Mouse (Mus musculus): ENCODE data around the gene Mrtfb. TPM values are rescaled to one million over a fixed set of nuclear protein-coding genes. Genes with fewer than 3 reads are reported as not detected.

The Mrtfb gene
- polyA plus RNA-seq, 1 experiment from 2014 or later = 26.2 TPM

- Histone ChIP-seq H3K4me2 (ENCODE audit: low read depth, low read length) (no peak overlapping the region), H3K27me3 (ENCODE audit: control insufficient read depth, insufficient read depth, low read length) (no peaks in the 10 kb centered on the region), H3K9ac (replicated peaks; ENCODE audit: low read length) (no peak overlapping the region), H3K9me3 (replicated peaks; ENCODE audit: control insufficient read depth, low read length) (no peaks in the 10 kb centered on the region), H3K36me3 (replicated peaks; ENCODE audit: control insufficient read depth, insufficient read depth, low read depth, low read length) (no peaks in the 10 kb centered on the region), H3K27ac (replicated peaks; ENCODE audit: low read depth, low read length) (no peak overlapping the region), H3K4me1 (ENCODE audit: control insufficient read depth, insufficient read depth, low read length) (no peaks in the 10 kb centered on the region), H3K4me3 (ENCODE audit: low read depth, low read length) (no peak overlapping the region)
- no peak for ATAC-seq (replicated peaks; ENCODE audit: insufficient number of reproducible peaks, low FRiP score, low TSS enrichment, low read depth)
- no peak for DNase-seq (ENCODE audit: low spot score)
- 86% methylated on average over 10 of the region's 10 CpGs for WGBS
These were observed 170.7 kb downstream of the Mrtfb start for GRCm38 (mm10) chr16:13426831-13427589.

- Histone ChIP-seq H3K4me2 (ENCODE audit: low read depth, low read length) (no peak overlapping the region), H3K4me3 (ENCODE audit: low read depth, low read length) (no peak overlapping the region), H3K36me3 (replicated peaks; ENCODE audit: control insufficient read depth, insufficient read depth, low read depth, low read length) (no peaks in the 10 kb centered on the region), H3K27me3 (ENCODE audit: control insufficient read depth, insufficient read depth, low read length) (no peaks in the 10 kb centered on the region), H3K9me3 (replicated peaks; ENCODE audit: control insufficient read depth, low read length) (no peaks in the 10 kb centered on the region), H3K27ac (replicated peaks; ENCODE audit: low read depth, low read length) (no peak overlapping the region), H3K9ac (replicated peaks; ENCODE audit: low read length) (no peak overlapping the region), H3K4me1 (ENCODE audit: control insufficient read depth, insufficient read depth, low read length) (no peaks in the 10 kb centered on the region)
- DNase-seq (ENCODE audit: low spot score) (no peak), ATAC-seq (replicated peaks; ENCODE audit: insufficient number of reproducible peaks, low FRiP score, low TSS enrichment, low read depth) (no peak)
- 88% methylated on average over 5 of the region's 5 CpGs for WGBS
These were observed 171.8 kb downstream of the Mrtfb start for GRCm38 (mm10) chr16:13428077-13428476.

GRCm38 (mm10) chr16:13428806-13429205 lies 172.5 kb downstream of the Mrtfb start:
- no peaks in the 10 kb centered on the region for H3K9me3 ChIP-seq (replicated peaks; ENCODE audit: control insufficient read depth, low read length)
- DNase-seq (ENCODE audit: low spot score) (no peak), ATAC-seq (replicated peaks; ENCODE audit: insufficient number of reproducible peaks, low FRiP score, low TSS enrichment, low read depth) (no peak)
- no peaks in the 10 kb centered on the region for H3K27me3 ChIP-seq (ENCODE audit: control insufficient read depth, insufficient read depth, low read length)
- H3K9ac ChIP-seq (replicated peaks; ENCODE audit: low read length) = no peak overlapping the region
- H3K36me3 ChIP-seq (replicated peaks; ENCODE audit: control insufficient read depth, insufficient read depth, low read depth, low read length) = no peaks in the 10 kb centered on the region
- H3K4me1 ChIP-seq (ENCODE audit: control insufficient read depth, insufficient read depth, low read length) = no peaks in the 10 kb centered on the region
- H3K4me2 ChIP-seq (ENCODE audit: low read depth, low read length) = no peak overlapping the region
- H3K27ac ChIP-seq (replicated peaks; ENCODE audit: low read depth, low read length) = no peak overlapping the region
- no peak overlapping the region for H3K4me3 ChIP-seq (ENCODE audit: low read depth, low read length)
- WGBS = 86% methylated on average over 1 of the region's 1 CpGs

GRCm38 (mm10) chr16:13429921-13430606 lies 173.8 kb downstream of the Mrtfb start:
- H3K27me3 ChIP-seq (ENCODE audit: control insufficient read depth, insufficient read depth, low read length) = no peaks in the 10 kb centered on the region
- no peak overlapping the region for H3K4me2 ChIP-seq (ENCODE audit: low read depth, low read length)
- no peaks in the 10 kb centered on the region for H3K36me3 ChIP-seq (replicated peaks; ENCODE audit: control insufficient read depth, insufficient read depth, low read depth, low read length)
- 85% methylated on average over 7 of the region's 7 CpGs for WGBS
- H3K27ac ChIP-seq (replicated peaks; ENCODE audit: low read depth, low read length) = no peak overlapping the region
- DNase-seq (ENCODE audit: low spot score) = no peak
- no peak for ATAC-seq (replicated peaks; ENCODE audit: insufficient number of reproducible peaks, low FRiP score, low TSS enrichment, low read depth)
- no peak overlapping the region for H3K4me3 ChIP-seq (ENCODE audit: low read depth, low read length)
- no peak overlapping the region for H3K9ac ChIP-seq (replicated peaks; ENCODE audit: low read length)
- no peaks in the 10 kb centered on the region for H3K9me3 ChIP-seq (replicated peaks; ENCODE audit: control insufficient read depth, low read length)
- no peaks in the 10 kb centered on the region for H3K4me1 ChIP-seq (ENCODE audit: control insufficient read depth, insufficient read depth, low read length)

- no peak overlapping the region for H3K9ac ChIP-seq (replicated peaks; ENCODE audit: low read length)
- DNase-seq (ENCODE audit: low spot score) (no peak), ATAC-seq (replicated peaks; ENCODE audit: insufficient number of reproducible peaks, low FRiP score, low TSS enrichment, low read depth) (no peak)
- no peaks in the 10 kb centered on the region for H3K4me1 ChIP-seq (ENCODE audit: control insufficient read depth, insufficient read depth, low read length)
- H3K27ac ChIP-seq (replicated peaks; ENCODE audit: low read depth, low read length) = no peak overlapping the region
- no peaks in the 10 kb centered on the region for H3K36me3 ChIP-seq (replicated peaks; ENCODE audit: control insufficient read depth, insufficient read depth, low read depth, low read length)
- H3K9me3 ChIP-seq (replicated peaks; ENCODE audit: control insufficient read depth, low read length) = no peaks in the 10 kb centered on the region
- no peaks in the 10 kb centered on the region for H3K27me3 ChIP-seq (ENCODE audit: control insufficient read depth, insufficient read depth, low read length)
- no peak overlapping the region for H3K4me3 ChIP-seq (ENCODE audit: low read depth, low read length)
- no peak overlapping the region for H3K4me2 ChIP-seq (ENCODE audit: low read depth, low read length)
- WGBS = 63% methylated on average over 1 of the region's 1 CpGs
These were observed 174.7 kb downstream of the Mrtfb start for GRCm38 (mm10) chr16:13430940-13431339.

GRCm38 (mm10) chr16:13435627-13436026 lies 179.3 kb downstream of the Mrtfb start:
- no peak overlapping the region for H3K4me3 ChIP-seq (ENCODE audit: low read depth, low read length)
- 69% methylated on average over 2 of the region's 2 CpGs for WGBS
- no peak overlapping the region for H3K9ac ChIP-seq (replicated peaks; ENCODE audit: low read length)
- ATAC-seq (replicated peaks; ENCODE audit: insufficient number of reproducible peaks, low FRiP score, low TSS enrichment, low read depth) (no peak), DNase-seq (ENCODE audit: low spot score) (no peak)
- H3K27ac ChIP-seq (replicated peaks; ENCODE audit: low read depth, low read length) = no peak overlapping the region
- no peaks in the 10 kb centered on the region for H3K4me1 ChIP-seq (ENCODE audit: control insufficient read depth, insufficient read depth, low read length)
- no peak overlapping the region for H3K4me2 ChIP-seq (ENCODE audit: low read depth, low read length)
- H3K36me3 ChIP-seq (replicated peaks; ENCODE audit: control insufficient read depth, insufficient read depth, low read depth, low read length) = no peaks in the 10 kb centered on the region
- no peaks in the 10 kb centered on the region for H3K27me3 ChIP-seq (ENCODE audit: control insufficient read depth, insufficient read depth, low read length)
- H3K9me3 ChIP-seq (replicated peaks; ENCODE audit: control insufficient read depth, low read length) = no peaks in the 10 kb centered on the region

- Histone ChIP-seq H3K9me3 (replicated peaks; ENCODE audit: control insufficient read depth, low read length) (no peaks in the 10 kb centered on the region), H3K36me3 (replicated peaks; ENCODE audit: control insufficient read depth, insufficient read depth, low read depth, low read length) (no peaks in the 10 kb centered on the region), H3K9ac (replicated peaks; ENCODE audit: low read length) (peak overlapping the region; percentile 46), H3K27me3 (ENCODE audit: control insufficient read depth, insufficient read depth, low read length) (no peaks in the 10 kb centered on the region), H3K4me1 (ENCODE audit: control insufficient read depth, insufficient read depth, low read length) (no peaks in the 10 kb centered on the region), H3K27ac (replicated peaks; ENCODE audit: low read depth, low read length) (no peak overlapping the region; the same call in 1 of the 2 replicates), H3K4me2 (ENCODE audit: low read depth, low read length) (peak overlapping the region; percentile 77), H3K4me3 (ENCODE audit: low read depth, low read length) (peak overlapping the region; percentile 66)
- ATAC-seq (replicated peaks; ENCODE audit: insufficient number of reproducible peaks, low FRiP score, low TSS enrichment, low read depth) (peak; percentile 90), DNase-seq (ENCODE audit: low spot score) (peak; percentile 95)
- WGBS = under 1% methylated on average over 58 of the region's 58 CpGs
These were observed 180.9 kb downstream of the Mrtfb start for GRCm38 (mm10) chr16:13437037-13437769.
